Mouse (Mus musculus) MEL (cell line): ENCODE results near the gene Efemp1. TPM values are rescaled to one million over a fixed set of nuclear protein-coding genes. Genes with fewer than 3 reads are reported as not detected.
A peak's percentile ranks its signal among the peaks of the same experiment; 100 is the strongest.

Experiments used
- DNase-seq: peaks from one replicate; pipeline ENCODE4 v3.0.0; 2011; ENCODE audit warnings: low read depth, low spot score
- H3K27ac ChIP-seq: 2 replicates; pipeline ENCODE4 v1.5.1; 2012; ENCODE audit warnings: low read depth, mild to moderate bottlenecking, control low read depth, low read length, moderate library complexity; ENCODE audit not compliant: control insufficient read depth
- H3K27me3 ChIP-seq, 2 experiments: fragments of 150-350 bp in 1 of 2; sonication (generic) in 1 of 2; 2 replicates each; pipeline ENCODE4 v1.6.1; 2012; ENCODE audit warnings: low read length in 2 of 2, mild to moderate bottlenecking in 2 of 2, improper control_type of control experiment in 1 of 2, moderate library complexity in 1 of 2; ENCODE audit not compliant: insufficient read depth in 2 of 2, control insufficient read depth in 1 of 2
- H3K36me3 ChIP-seq, 2 experiments: 2 replicates each; pipeline ENCODE4 v1.6.1; 2012 to 2014; ENCODE audit warnings: low read length in 2 of 2, improper control_type of control experiment in 1 of 2, inconsistent platforms in 1 of 2, mild to moderate bottlenecking in 1 of 2; ENCODE audit not compliant: insufficient read depth in 2 of 2, control insufficient read depth in 1 of 2
- H3K4me1 ChIP-seq, 2 experiments: fragments of 150-350 bp in 1 of 2; sonication (generic) in 1 of 2; 2 replicates each; pipeline ENCODE4 v1.6.1; 2012; ENCODE audit warnings: low read length in 2 of 2, improper control_type of control experiment in 1 of 2, mild to moderate bottlenecking in 1 of 2; ENCODE audit not compliant: insufficient read depth in 2 of 2, control insufficient read depth in 1 of 2
- H3K4me3 ChIP-seq, 2 experiments: fragments of 150-350 bp in 1 of 2; sonication (generic) in 1 of 2; 2 replicates each; pipeline ENCODE4 v1.5.1; 2012; ENCODE audit warnings: low read depth in 2 of 2, low read length in 2 of 2, mild to moderate bottlenecking in 2 of 2, moderate library complexity in 2 of 2, control low read depth in 1 of 2, improper control_type of control experiment in 1 of 2; ENCODE audit not compliant: control insufficient read depth in 1 of 2, insufficient read depth in 1 of 2
- H3K79me2 ChIP-seq: 2 replicates; pipeline ENCODE4 v1.6.1; 2012; ENCODE audit warnings: mild to moderate bottlenecking, low read length, moderate library complexity; ENCODE audit not compliant: control insufficient read depth, poor library complexity, insufficient read depth
- H3K9ac ChIP-seq: 2 replicates; pipeline ENCODE4 v1.6.1; 2012; ENCODE audit warnings: low read depth, mild to moderate bottlenecking, control low read depth, low read length, moderate library complexity; ENCODE audit not compliant: control insufficient read depth, poor library complexity, severe bottlenecking
- H3K9me3 ChIP-seq: fragments of 150-350 bp; sonication (generic); replicated peaks from 2 replicates; pipeline ENCODE4 v1.6.1; 2012; ENCODE audit warnings: mild to moderate bottlenecking, low read length, improper control_type of control experiment, moderate library complexity; ENCODE audit not compliant: insufficient read depth
- BHLHE40 ChIP-seq: IDR thresholded peaks from 2 replicates; pipeline ENCODE4 v1.6.1; 2012; ENCODE audit warnings: low read depth, mild to moderate bottlenecking, inconsistent platforms, low read length, improper control_type of control experiment, borderline replicate concordance
- CHD1 ChIP-seq: IDR thresholded peaks from 2 replicates; pipeline ENCODE4 v1.6.1; 2012; ENCODE audit warnings: low read depth, mild to moderate bottlenecking, inconsistent platforms, low read length, improper control_type of control experiment
- CTCF ChIP-seq, 3 experiments: IDR thresholded peaks in 2 of 3; conservative IDR thresholded peaks in 1 of 3; 2 replicates each; pipeline ENCODE4 v1.5.1; 2011 to 2012; ENCODE audit warnings: low read length in 3 of 3, low read depth in 2 of 3, mild to moderate bottlenecking in 2 of 3, improper control_type of control experiment in 1 of 3, inconsistent platforms in 1 of 3, mixed read lengths in 1 of 3, moderate library complexity in 1 of 3; ENCODE audit not compliant: control insufficient read depth in 1 of 3, insufficient read depth in 1 of 3, poor library complexity in 1 of 3, severe bottlenecking in 1 of 3
- E2F4 ChIP-seq: IDR thresholded peaks from 2 replicates; pipeline ENCODE4 v1.6.1; 2011; ENCODE audit warnings: low read depth, low read length, improper control_type of control experiment, borderline replicate concordance
- ETS1 ChIP-seq: IDR thresholded peaks from 2 replicates; pipeline ENCODE4 v1.6.1; 2012; ENCODE audit warnings: low read depth, mild to moderate bottlenecking, inconsistent platforms, low read length, improper control_type of control experiment, moderate library complexity
- GATA1 ChIP-seq: IDR thresholded peaks from 2 replicates; pipeline ENCODE4 v1.6.1; 2011; ENCODE audit warnings: low read depth, low read length, improper control_type of control experiment
- HCFC1 ChIP-seq: IDR thresholded peaks from 2 replicates; pipeline ENCODE4 v1.6.1; 2012; ENCODE audit warnings: low read depth, mild to moderate bottlenecking, inconsistent platforms, low read length, improper control_type of control experiment, moderate library complexity
- MAX ChIP-seq: IDR thresholded peaks from 2 replicates; pipeline ENCODE4 v1.6.1; 2011; ENCODE audit warnings: low read length, improper control_type of control experiment
- MAZ ChIP-seq: IDR thresholded peaks from 2 replicates; pipeline ENCODE4 v1.6.1; 2012; ENCODE audit warnings: low read depth, mild to moderate bottlenecking, inconsistent platforms, low read length, improper control_type of control experiment
- MXI1 ChIP-seq: IDR thresholded peaks from 2 replicates; pipeline ENCODE4 v1.6.1; 2011; ENCODE audit warnings: mild to moderate bottlenecking, low read depth, low read length, improper control_type of control experiment
- MYB ChIP-seq: IDR thresholded peaks from 2 replicates; pipeline ENCODE4 v1.6.1; 2011; ENCODE audit warnings: mild to moderate bottlenecking, low read depth, low read length, improper control_type of control experiment
- NRF1 ChIP-seq: IDR thresholded peaks from 2 replicates; pipeline ENCODE4 v1.6.1; 2014; ENCODE audit warnings: low read depth, mild to moderate bottlenecking, inconsistent platforms, low read length, improper control_type of control experiment, moderate library complexity; ENCODE audit not compliant: poor library complexity, insufficient read depth, severe bottlenecking
- POLR2AphosphoS2 ChIP-seq: IDR thresholded peaks from 2 replicates; pipeline ENCODE4 v1.6.1; 2011; ENCODE audit warnings: low read length, improper control_type of control experiment
- RAD21 ChIP-seq: IDR thresholded peaks from 2 replicates; pipeline ENCODE4 v1.6.1; 2011; ENCODE audit warnings: mild to moderate bottlenecking, low read depth, low read length, improper control_type of control experiment
- RCOR1 ChIP-seq: IDR thresholded peaks from 2 replicates; pipeline ENCODE4 v1.6.1; 2012; ENCODE audit warnings: low read depth, mild to moderate bottlenecking, inconsistent platforms, low read length, improper control_type of control experiment
- SIN3A ChIP-seq: IDR thresholded peaks from 2 replicates; pipeline ENCODE4 v1.6.1; 2012; ENCODE audit warnings: low read length, improper control_type of control experiment, inconsistent platforms
- SMC3 ChIP-seq: IDR thresholded peaks from 2 replicates; pipeline ENCODE4 v1.6.1; 2011; ENCODE audit warnings: low read depth, low read length, improper control_type of control experiment
- TAL1 ChIP-seq: IDR thresholded peaks from 2 replicates; pipeline ENCODE4 v1.6.1; 2012; ENCODE audit warnings: mild to moderate bottlenecking, inconsistent platforms, low read length, moderate library complexity, mixed read lengths
- TBP ChIP-seq: IDR thresholded peaks from 2 replicates; pipeline ENCODE4 v1.8.0; 2011; ENCODE audit warnings: low read depth, low read length, improper control_type of control experiment
- TCF12 ChIP-seq: IDR thresholded peaks from 2 replicates; pipeline ENCODE4 v1.6.1; 2014; ENCODE audit warnings: low read depth, mild to moderate bottlenecking, inconsistent platforms, low read length, improper control_type of control experiment, moderate library complexity
- UBTF ChIP-seq: IDR thresholded peaks from 2 replicates; pipeline ENCODE4 v1.6.1; 2012; ENCODE audit warnings: low read depth, mild to moderate bottlenecking, inconsistent platforms, low read length, improper control_type of control experiment, moderate library complexity, borderline replicate concordance; ENCODE audit not compliant: insufficient read depth
- USF1 ChIP-seq: IDR thresholded peaks from 2 replicates; pipeline ENCODE4 v1.6.1; 2014; ENCODE audit warnings: low read depth, mild to moderate bottlenecking, inconsistent platforms, low read length, improper control_type of control experiment, moderate library complexity
- ZKSCAN1 ChIP-seq: IDR thresholded peaks from 2 replicates; pipeline ENCODE4 v1.6.1; 2012; ENCODE audit warnings: low read depth, mild to moderate bottlenecking, inconsistent platforms, low read length, improper control_type of control experiment, moderate library complexity
- ZMIZ1 ChIP-seq: IDR thresholded peaks from 2 replicates; pipeline ENCODE4 v1.6.1; 2012; ENCODE audit warnings: low read depth, mild to moderate bottlenecking, inconsistent platforms, low read length, improper control_type of control experiment, moderate library complexity
- polyA plus RNA-seq, 2 experiments: library from polyadenylated mRNA; stranded (reverse) in 1 of 2; unstranded in 1 of 2; fragments of >175 nt in 1 of 2; fragments of >200 nt in 1 of 2; gene quantifications; 2 replicates each; pipeline versions ENCODE4 v1.2.1 to v1.2.4; 2012; ENCODE audit warnings: low replicate concordance in 2 of 2, low read depth in 1 of 2; ENCODE audit not compliant: insufficient read length in 2 of 2, insufficient read depth in 1 of 2, missing spikeins in 1 of 2
- total RNA-seq: library from RNA; depleted of rRNA; stranded (reverse); fragments of 300-350 nt; gene quantifications from 2 replicates; pipeline ENCODE4 v1.2.3, GENCODE M21; 2012

The Efemp1 gene
- total and polyA plus RNA-seq, 3 experiments, result not detected

- Histone ChIP-seq H3K9ac (no peak overlapping the region), H3K4me3 (no peak overlapping the region), H3K36me3 (no peaks in the 10 kb centered on the region), H3K79me2 (no peaks in the 10 kb centered on the region), H3K9me3 (no peaks in the 10 kb centered on the region), H3K4me1 (no peaks in the 10 kb centered on the region), H3K27me3 (no peaks in the 10 kb centered on the region), H3K27ac (no peak overlapping the region)
- DNase-seq, result peak; percentile 33
- peak in 2 of 3 experiments; percentile 8 to 47; a peak in 2 of 6 replicates for TF ChIP-seq CTCF (IDR thresholded peaks at IDR 0.05 in 2 of 3, conservative IDR thresholded peaks at IDR 0.05 in 1 of 3; ENCODE audit: control insufficient read depth in 1 of 3, insufficient read depth in 1 of 3, low read depth in 2 of 3, low read length in 3 of 3, poor library complexity in 1 of 3, severe bottlenecking in 1 of 3)
- TF ChIP-seq ZKSCAN1, result no peak
- no peak for TF ChIP-seq POLR2AphosphoS2
- TF ChIP-seq BHLHE40, result no peak
- no peak for TF ChIP-seq TAL1
- TF ChIP-seq MAZ, result no peak
- no peak for TF ChIP-seq NRF1
- TF ChIP-seq UBTF, result no peak
- no peak for TF ChIP-seq MYB
- peak; percentile 57 for TF ChIP-seq SMC3
- TF ChIP-seq TCF12, result no peak
- no peak for TF ChIP-seq TBP
- peak; percentile 30 for TF ChIP-seq RAD21
Measured at GRCm38 (mm10) chr11:28811874-28812273, 41.1 kb upstream of the Efemp1 start.

GRCm38 (mm10) chr11:28812564-28812963, 40.4 kb upstream of the Efemp1 start:
- Histone ChIP-seq H3K27ac (no peak overlapping the region), H3K36me3 (no peaks in the 10 kb centered on the region), H3K4me1 (no peaks in the 10 kb centered on the region), H3K9ac (no peak overlapping the region), H3K27me3 (no peaks in the 10 kb centered on the region), H3K9me3 (no peaks in the 10 kb centered on the region), H3K79me2 (no peaks in the 10 kb centered on the region), H3K4me3 (no peak overlapping the region)
- TF ChIP-seq GATA1 (no peak), E2F4 (no peak), MXI1 (no peak), SIN3A (no peak), HCFC1 (no peak), ZKSCAN1 (no peak), MAX (no peak), TBP (no peak), TAL1 (no peak), ETS1 (no peak), USF1 (no peak), NRF1 (no peak), ZMIZ1 (no peak), SMC3 (no peak), RCOR1 (no peak), MAZ (no peak), CHD1 (no peak), CTCF (IDR thresholded peaks at IDR 0.05 in 2 of 3, conservative IDR thresholded peaks at IDR 0.05 in 1 of 3; ENCODE audit: control insufficient read depth in 1 of 3, insufficient read depth in 1 of 3, low read depth in 2 of 3, low read length in 3 of 3, poor library complexity in 1 of 3, severe bottlenecking in 1 of 3) (no peak), MYB (no peak)
- peak; percentile 64 for DNase-seq
